Mouse (Mus musculus) intestine, embryonic 16.5 days (tissue): ENCODE measurements around the gene Upp2. TPM values are rescaled to one million over a fixed set of nuclear protein-coding genes. Genes with fewer than 3 reads are reported as not detected.

Experiments used
- ATAC-seq: fragments of 200-750 bp; cut with Nextera tagmentation; 2 replicates; pipeline ENCODE4 v1.8.0; 2017; ENCODE audit warnings: moderate TSS enrichment, moderate library complexity
- H3K27ac ChIP-seq: fragments of 300-500 bp; sonication (generic); 2 replicates; pipeline ENCODE4 v1.5.1; 2014; ENCODE audit warnings: mild to moderate bottlenecking, low read length
- H3K27me3 ChIP-seq: fragments of 300-500 bp; sonication (generic); replicated peaks from 2 replicates; pipeline ENCODE4 v1.6.1; 2014; ENCODE audit warnings: low read length, control low read depth, mixed read lengths; ENCODE audit not compliant: control insufficient read depth, insufficient read depth
- H3K36me3 ChIP-seq: fragments of 300-500 bp; sonication (generic); 2 replicates; pipeline ENCODE4 v1.6.1; 2014; ENCODE audit warnings: low read length, control low read depth; ENCODE audit not compliant: control insufficient read depth, insufficient read depth
- H3K4me1 ChIP-seq: fragments of 300-500 bp; sonication (generic); 2 replicates; pipeline ENCODE4 v1.6.1; 2014; ENCODE audit warnings: low read length, control low read depth, mixed read lengths; ENCODE audit not compliant: control insufficient read depth, insufficient read depth
- H3K4me2 ChIP-seq: fragments of 300-500 bp; sonication (generic); 2 replicates; pipeline ENCODE4 v1.6.1; 2014; ENCODE audit warnings: low read depth, low read length, control low read depth
- H3K4me3 ChIP-seq: fragments of 300-500 bp; sonication (generic); 2 replicates; pipeline ENCODE4 v1.5.1; 2014; ENCODE audit warnings: mild to moderate bottlenecking, low read length
- H3K9ac ChIP-seq: fragments of 300-500 bp; sonication (generic); 2 replicates; pipeline ENCODE4 v1.6.1; 2014; ENCODE audit warnings: low read depth, low read length
- H3K9me3 ChIP-seq: fragments of 300-500 bp; sonication (generic); 2 replicates; pipeline ENCODE4 v1.6.1; 2016; ENCODE audit warnings: low read length, control low read depth; ENCODE audit not compliant: control insufficient read depth
- WGBS: fragments of 180-500 bp; shearing (Covaris S2); extraction: QIAGEN DNeasy Blood & Tissue Kit; methylation state at CpG from one replicate; pipeline ENCODE4 v1.1.7; 2014; 5-methylcytosine and 5-hydroxymethylcytosine counted together
- polyA plus RNA-seq: library from polyadenylated mRNA; unstranded; fragments of >200 nt; fragmentation: Nextera tagmentation; extraction: Ambion mirVana; gene quantifications from 2 replicates; pipeline ENCODE4 v1.2.1, GENCODE M21; 2015

Gene Upp2
- polyA plus RNA-seq, 1 experiment from 2014 or later: 5.7 TPM

DNA sequence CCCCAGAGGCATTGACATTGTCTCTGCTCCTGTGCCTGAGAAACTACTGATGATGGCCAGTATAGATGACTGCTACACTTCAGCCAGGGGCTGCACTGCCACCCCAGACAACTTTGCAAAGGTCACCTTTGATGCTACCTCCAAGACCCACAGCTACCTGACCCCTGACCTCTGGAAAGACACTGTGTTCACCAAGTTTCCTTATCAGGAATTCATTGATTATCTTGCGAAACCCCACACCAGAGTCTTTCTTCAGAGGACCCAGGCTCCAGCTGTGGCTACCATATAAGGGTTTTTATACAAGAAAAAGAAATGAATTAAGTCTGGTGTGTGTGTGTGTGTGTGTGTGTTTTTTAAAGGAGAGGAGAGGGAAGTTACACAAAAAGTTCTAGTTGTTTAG is 174.1 kb downstream of the Upp2 start:
- H3K27ac ChIP-seq: no peak overlapping the region
- no peaks in the 10 kb centered on the region for H3K9me3 ChIP-seq
- no peaks in the 10 kb centered on the region for H3K4me1 ChIP-seq
- no peak overlapping the region for H3K4me3 ChIP-seq
- no peaks in the 10 kb centered on the region for H3K27me3 ChIP-seq
- 61% methylated on average over 1 of the region's 1 CpGs for WGBS
- H3K4me2 ChIP-seq: no peak overlapping the region
- H3K9ac ChIP-seq: no peak overlapping the region
- ATAC-seq: no peak
- H3K36me3 ChIP-seq: no peaks in the 10 kb centered on the region

DNA sequence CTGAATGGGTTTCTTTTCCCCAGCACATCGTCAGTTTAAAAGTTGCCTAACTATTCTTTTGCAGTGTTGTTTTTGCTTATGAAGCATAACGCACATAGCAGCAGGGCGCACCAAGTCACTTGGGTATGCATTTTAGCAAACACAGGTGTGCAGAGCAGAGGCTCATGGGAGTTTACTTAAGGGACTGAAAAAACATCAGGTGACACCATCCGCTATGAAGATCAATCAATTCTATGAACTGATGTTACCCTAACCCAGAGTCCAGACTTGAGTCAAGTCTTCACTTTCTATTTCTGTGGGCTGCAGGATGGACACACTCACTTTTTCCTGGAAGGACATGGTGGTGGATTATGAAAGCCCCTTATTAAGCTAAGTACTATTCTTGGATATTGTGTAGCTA is 174.9 kb downstream of the Upp2 start:
- no peak overlapping the region for H3K27ac ChIP-seq
- H3K4me2 ChIP-seq: no peak overlapping the region
- no peaks in the 10 kb centered on the region for H3K4me1 ChIP-seq
- H3K9me3 ChIP-seq: no peaks in the 10 kb centered on the region
- 91% methylated on average over 4 of the region's 4 CpGs for WGBS
- no peak overlapping the region for H3K4me3 ChIP-seq
- H3K27me3 ChIP-seq: no peaks in the 10 kb centered on the region
- no peak for ATAC-seq
- no peak overlapping the region for H3K9ac ChIP-seq
- H3K36me3 ChIP-seq: no peaks in the 10 kb centered on the region

DNA sequence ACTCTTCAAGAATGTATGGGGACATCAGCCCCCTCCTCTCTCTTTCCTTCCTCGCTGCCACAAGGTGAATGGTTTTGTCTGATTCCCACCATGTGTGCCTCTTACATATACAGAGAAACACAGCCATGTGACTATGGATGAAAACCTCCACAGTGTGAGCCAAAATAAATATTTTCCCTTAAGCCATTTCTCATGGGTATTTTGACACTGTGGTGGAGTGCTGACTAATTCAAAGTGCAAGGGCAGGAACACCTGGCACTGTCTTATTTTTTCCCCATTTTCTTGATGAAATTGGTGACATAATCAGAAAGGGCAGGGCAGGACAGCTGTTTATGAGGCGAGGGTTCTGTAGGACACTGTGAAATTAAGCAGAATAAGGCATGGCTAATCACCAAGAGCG is 176.3 kb downstream of the Upp2 start:
- 71% methylated on average over 3 of the region's 3 CpGs for WGBS
- Histone ChIP-seq H3K27me3 (no peaks in the 10 kb centered on the region), H3K36me3 (no peaks in the 10 kb centered on the region), H3K9me3 (no peaks in the 10 kb centered on the region), H3K4me2 (no peak overlapping the region), H3K4me3 (no peak overlapping the region), H3K9ac (no peak overlapping the region), H3K4me1 (no peaks in the 10 kb centered on the region), H3K27ac (no peak overlapping the region)
- ATAC-seq: no peak

DNA sequence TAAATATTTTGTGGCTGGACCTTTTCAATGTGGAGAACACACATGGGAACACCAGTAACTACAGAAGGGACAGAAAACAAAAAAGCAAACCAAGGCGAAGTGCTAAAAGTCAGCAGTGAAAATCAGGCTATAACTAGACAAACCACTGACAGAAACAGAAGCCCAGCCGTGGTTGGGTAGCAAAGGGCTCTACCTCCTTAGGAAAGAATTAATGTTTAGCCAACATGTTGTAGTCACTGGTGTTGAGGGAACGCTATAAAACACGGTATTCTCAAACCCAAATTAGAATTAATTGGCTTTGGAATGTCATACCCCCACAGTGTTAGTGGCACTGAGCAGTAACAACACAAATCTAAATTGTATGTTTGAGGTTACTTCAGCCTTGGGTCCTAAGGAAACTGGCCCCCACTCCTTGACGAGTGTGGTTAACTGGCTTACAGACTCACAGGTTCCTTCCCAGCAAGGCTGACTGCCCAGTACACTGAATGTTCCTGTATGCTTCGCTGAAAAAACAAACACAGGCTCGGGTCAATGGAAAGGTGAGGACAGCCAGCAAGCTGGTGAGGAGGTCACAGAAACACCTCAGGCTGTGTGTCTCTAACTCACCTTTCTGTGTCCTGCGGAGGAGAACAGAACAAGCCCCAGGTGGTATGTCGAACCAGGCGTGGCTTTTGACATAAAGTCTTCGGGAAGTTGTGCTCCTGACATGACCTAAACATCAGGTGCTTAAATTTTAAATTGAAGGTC is 180.6 kb downstream of the Upp2 start:
- H3K4me1 ChIP-seq: no peaks in the 10 kb centered on the region
- no peaks in the 10 kb centered on the region for H3K27me3 ChIP-seq
- no peaks in the 10 kb centered on the region for H3K9me3 ChIP-seq
- WGBS: 64% methylated on average over 11 of the region's 11 CpGs
- no peak overlapping the region for H3K4me3 ChIP-seq
- no peak overlapping the region for H3K9ac ChIP-seq
- H3K36me3 ChIP-seq: no peaks in the 10 kb centered on the region
- no peak for ATAC-seq
- H3K4me2 ChIP-seq: no peak overlapping the region
- no peak overlapping the region for H3K27ac ChIP-seq

DNA sequence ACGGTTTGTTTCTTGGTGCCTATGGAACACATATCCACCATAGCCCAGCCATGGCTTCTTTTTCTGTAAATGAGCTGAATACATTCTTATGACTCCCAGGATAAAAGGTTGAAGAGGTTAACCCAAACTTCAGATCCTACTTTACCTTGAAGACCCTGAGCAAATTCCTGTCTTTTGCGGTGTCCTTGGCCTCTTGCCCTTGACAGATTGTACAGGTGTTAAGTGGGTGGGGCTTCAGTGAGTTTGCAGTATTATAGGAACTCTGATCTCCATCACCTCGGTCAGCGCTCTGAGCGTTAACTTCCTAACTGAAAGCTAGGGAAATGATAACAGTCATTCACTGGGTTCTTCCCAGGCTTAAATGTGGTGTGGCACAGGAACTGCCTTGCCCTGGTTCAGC is 181.2 kb downstream of the Upp2 start:
- H3K27ac ChIP-seq: no peak overlapping the region

DNA sequence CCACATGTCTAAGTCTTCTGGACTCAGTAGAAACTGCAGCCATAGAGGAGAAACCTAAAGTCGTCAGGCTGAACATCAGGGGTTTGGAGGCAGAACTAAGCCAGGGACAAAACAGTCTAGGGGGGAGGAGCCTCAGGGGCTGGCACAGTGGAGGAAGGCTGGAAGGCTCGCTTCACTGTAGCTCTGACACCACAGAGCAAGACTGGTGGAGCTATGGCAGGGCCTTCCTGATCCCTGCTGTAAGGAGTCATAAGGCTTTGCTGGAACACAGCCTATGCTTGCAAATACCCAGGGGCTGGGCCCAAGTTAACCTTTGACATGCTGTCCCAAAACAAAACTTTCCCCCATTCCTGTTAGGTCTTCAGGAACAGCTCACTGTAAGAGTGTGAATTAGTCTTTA is 185.8 kb downstream of the Upp2 start:
- H3K4me1 ChIP-seq: no peaks in the 10 kb centered on the region
- H3K27me3 ChIP-seq: no peaks in the 10 kb centered on the region
- ATAC-seq: no peak
- H3K9me3 ChIP-seq: no peaks in the 10 kb centered on the region
- H3K36me3 ChIP-seq: no peaks in the 10 kb centered on the region
- H3K27ac ChIP-seq: no peak overlapping the region
- no peak overlapping the region for H3K4me3 ChIP-seq
- WGBS: 37% methylated on average over 2 of the region's 2 CpGs
- no peak overlapping the region for H3K4me2 ChIP-seq
- H3K9ac ChIP-seq: no peak overlapping the region

More for the DNA sequence above, 181.2 kb downstream of the Upp2 start:
- Histone ChIP-seq H3K4me3 (no peak overlapping the region), H3K9me3 (no peaks in the 10 kb centered on the region), H3K4me1 (no peaks in the 10 kb centered on the region), H3K4me2 (no peak overlapping the region), H3K36me3 (no peaks in the 10 kb centered on the region), H3K9ac (no peak overlapping the region), H3K27me3 (no peaks in the 10 kb centered on the region)
- WGBS: 64% methylated on average over 5 of the region's 5 CpGs
- ATAC-seq: no peak

DNA sequence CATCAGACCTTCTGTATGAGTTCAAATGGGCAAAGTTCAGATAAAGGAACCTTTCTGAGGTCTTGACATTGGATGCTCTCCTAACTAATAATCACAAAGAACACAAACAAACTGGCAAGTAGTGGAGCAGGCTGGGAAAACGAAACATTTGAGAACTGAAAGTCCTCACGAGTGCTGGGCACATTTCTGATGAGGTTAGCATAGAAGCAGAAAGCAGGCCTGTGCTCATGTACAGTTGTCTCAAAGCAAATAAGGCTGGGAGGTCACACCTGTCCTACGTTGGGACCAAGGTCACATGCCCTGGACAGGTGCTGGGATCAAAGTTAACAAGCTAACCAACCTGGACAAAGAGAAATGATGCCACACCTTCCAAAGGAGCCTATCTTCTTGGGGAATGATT is 187.6 kb downstream of the Upp2 start:
- H3K27ac ChIP-seq: no peak overlapping the region
- no peaks in the 10 kb centered on the region for H3K27me3 ChIP-seq
- ATAC-seq: no peak
- 67% methylated on average over 3 of the region's 3 CpGs for WGBS
- no peak overlapping the region for H3K4me2 ChIP-seq
- no peaks in the 10 kb centered on the region for H3K4me1 ChIP-seq
- no peaks in the 10 kb centered on the region for H3K36me3 ChIP-seq
- H3K4me3 ChIP-seq: no peak overlapping the region
- H3K9me3 ChIP-seq: no peaks in the 10 kb centered on the region
- H3K9ac ChIP-seq: no peak overlapping the region

DNA sequence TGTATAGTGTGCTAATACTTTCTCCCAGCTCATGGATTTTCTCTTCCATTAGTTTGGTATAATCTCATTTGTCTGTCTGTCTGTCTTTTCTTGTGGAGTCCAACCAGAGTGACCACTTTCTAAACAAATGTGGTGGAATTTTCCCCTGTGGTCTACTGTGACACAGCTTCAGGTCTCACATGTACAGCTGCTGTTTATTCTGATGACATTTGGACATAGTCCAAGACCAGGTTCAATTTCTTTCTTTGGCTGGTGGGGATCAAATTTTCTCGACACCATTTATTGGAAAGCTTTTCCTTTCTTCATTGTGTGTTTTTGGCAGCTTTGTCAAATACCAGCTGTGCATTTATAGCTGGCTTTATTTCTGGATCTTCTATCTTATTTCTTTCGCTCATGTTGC is 191.0 kb downstream of the Upp2 start:
- no peaks in the 10 kb centered on the region for H3K36me3 ChIP-seq
- no peak overlapping the region for H3K27ac ChIP-seq
- no peaks in the 10 kb centered on the region for H3K27me3 ChIP-seq
- no peak overlapping the region for H3K9ac ChIP-seq
- no peak overlapping the region for H3K4me2 ChIP-seq
- no peak for ATAC-seq
- no peaks in the 10 kb centered on the region for H3K4me1 ChIP-seq
- no peaks in the 10 kb centered on the region for H3K9me3 ChIP-seq
- 72% methylated on average over 2 of the region's 2 CpGs for WGBS
- H3K4me3 ChIP-seq: no peak overlapping the region

DNA sequence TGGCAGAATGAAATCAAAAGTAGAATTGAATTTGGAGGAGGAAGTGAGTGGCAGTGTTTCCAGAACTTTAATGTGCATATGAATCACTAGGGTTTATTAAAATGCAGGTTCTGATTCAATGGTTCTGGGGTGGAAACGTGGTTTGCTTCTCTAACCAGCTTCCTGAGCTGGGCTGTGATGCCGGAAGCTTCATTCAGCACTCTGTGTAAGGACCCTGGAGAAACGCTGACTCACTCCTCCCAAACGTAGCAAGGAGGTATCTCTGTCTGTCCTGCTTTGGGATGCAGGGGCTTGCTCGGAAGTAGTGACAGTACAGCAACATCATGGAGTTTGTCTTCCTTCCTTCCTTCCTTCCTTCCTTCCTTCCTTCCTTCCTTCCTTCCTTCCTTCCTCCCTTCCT is 192.6 kb downstream of the Upp2 start:
- Histone ChIP-seq H3K9me3 (no peaks in the 10 kb centered on the region), H3K4me2 (no peak overlapping the region), H3K4me1 (no peaks in the 10 kb centered on the region), H3K9ac (no peak overlapping the region), H3K36me3 (no peaks in the 10 kb centered on the region), H3K27ac (no peak overlapping the region), H3K4me3 (no peak overlapping the region), H3K27me3 (no peaks in the 10 kb centered on the region)
- ATAC-seq: no peak
- WGBS: 60% methylated on average over 5 of the region's 5 CpGs

DNA sequence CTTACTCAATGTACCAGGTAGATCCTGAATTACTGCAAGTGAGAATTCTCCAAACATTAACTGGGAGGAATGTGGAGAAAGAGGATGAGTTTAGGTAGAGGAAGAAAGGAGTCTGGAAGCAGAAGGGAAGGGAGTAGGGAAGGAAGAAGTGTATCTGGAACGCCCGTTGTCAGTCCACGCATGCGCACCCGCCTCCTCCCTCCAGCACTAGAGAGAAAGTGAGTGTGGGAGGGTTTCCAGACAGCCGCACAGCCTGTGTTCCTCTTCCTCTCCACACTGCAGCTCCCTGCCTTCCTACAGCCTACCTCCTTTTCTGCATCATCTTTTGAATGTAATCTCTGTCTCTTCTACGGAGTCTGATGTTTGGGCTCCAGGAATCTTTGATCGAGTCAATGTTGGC is 198.0 kb downstream of the Upp2 start:
- Histone ChIP-seq H3K4me2 (no peak overlapping the region), H3K27ac (no peak overlapping the region), H3K9ac (no peak overlapping the region), H3K4me1 (0 out of 2 replicates have a peak, but pooled peaks cover 3% of the 10 kb centered on the region), H3K4me3 (no peak overlapping the region), H3K9me3 (no peaks in the 10 kb centered on the region), H3K36me3 (no peaks in the 10 kb centered on the region), H3K27me3 (no peaks in the 10 kb centered on the region)
- no peak for ATAC-seq
- 73% methylated on average over 8 of the region's 8 CpGs for WGBS
